Mouse (Mus musculus) limb, embryonic 13.5 days (tissue): ENCODE measurements around the gene Ptprj. TPM values are rescaled to one million over a fixed set of nuclear protein-coding genes. Genes with fewer than 3 reads are reported as not detected.
A peak's percentile ranks its signal among the peaks of the same experiment; 100 is the strongest.

Experiments
- ATAC-seq: fragments of 200-750 bp; cut with Nextera tagmentation; 2 replicates; pipeline ENCODE4 v1.8.0; 2017; ENCODE audit warnings: low read depth, moderate number of reproducible peaks, moderate TSS enrichment; ENCODE audit not compliant: low FRiP score
- H3K27ac ChIP-seq: fragments of 300-500 bp; sonication (generic); 2 replicates; pipeline ENCODE4 v1.5.1; 2015; ENCODE audit warnings: inconsistent platforms, mild to moderate bottlenecking, moderate library complexity
- H3K27me3 ChIP-seq: fragments of 300-500 bp; sonication (generic); 2 replicates; pipeline ENCODE4 v1.6.1; 2015; ENCODE audit warnings: mild to moderate bottlenecking, inconsistent platforms
- H3K36me3 ChIP-seq: fragments of 300-500 bp; sonication (generic); 2 replicates; pipeline ENCODE4 v1.6.1; 2015; ENCODE audit warnings: inconsistent platforms, mild to moderate bottlenecking, moderate library complexity
- H3K4me1 ChIP-seq: fragments of 300-500 bp; sonication (generic); 2 replicates; pipeline ENCODE4 v1.6.1; 2015; ENCODE audit warnings: inconsistent platforms
- H3K4me2 ChIP-seq: fragments of 300-500 bp; sonication (generic); replicated peaks from 2 replicates; pipeline ENCODE4 v1.6.1; 2015; ENCODE audit warnings: inconsistent platforms, mild to moderate bottlenecking, moderate library complexity
- H3K4me3 ChIP-seq: fragments of 300-500 bp; sonication (generic); 2 replicates; pipeline ENCODE4 v1.5.1; 2015; ENCODE audit warnings: moderate library complexity, mild to moderate bottlenecking, inconsistent platforms
- H3K9ac ChIP-seq: fragments of 300-500 bp; sonication (generic); 2 replicates; pipeline ENCODE4 v1.6.1; 2015; ENCODE audit warnings: mild to moderate bottlenecking, inconsistent platforms
- H3K9me3 ChIP-seq: fragments of 300-500 bp; sonication (generic); 2 replicates; pipeline ENCODE4 v1.6.1; 2016; ENCODE audit warnings: inconsistent platforms
- WGBS: fragments of 180-500 bp; shearing (Covaris S2); methylation state at CpG from one replicate; pipeline ENCODE4 v1.1.7; 2015; 5-methylcytosine and 5-hydroxymethylcytosine counted together
- polyA plus RNA-seq: library from polyadenylated mRNA; unstranded; fragments of >200 nt; fragmentation: Nextera tagmentation; extraction: Ambion mirVana; gene quantifications from 2 replicates; pipeline ENCODE4 v1.2.1, GENCODE M21; 2015

Ptprj gene
- polyA plus RNA-seq, 1 experiment from 2014 or later = 1.6 TPM

- Histone ChIP-seq H3K4me1 (peaks cover 24% of the 10 kb centered on the region), H3K4me3 (no peak overlapping the region), H3K27me3 (peaks cover 7% of the 10 kb centered on the region; the same call in 1 of the 2 replicates), H3K9ac (no peak overlapping the region), H3K36me3 (no peaks in the 10 kb centered on the region), H3K27ac (no peak overlapping the region), H3K4me2 (no peak overlapping the region), H3K9me3 (no peaks in the 10 kb centered on the region)
- no peak for ATAC-seq
- WGBS = 85% methylated on average over 8 of the region's 8 CpGs
These were observed 91.5 kb downstream of the Ptprj start for GRCm38 (mm10) chr2:90488690-90489590.

GRCm38 (mm10) chr2:90487471-90488238, 92.8 kb downstream of the Ptprj start:
- Histone ChIP-seq H3K9me3 (no peaks in the 10 kb centered on the region), H3K4me3 (no peak overlapping the region), H3K27ac (no peak overlapping the region), H3K36me3 (no peaks in the 10 kb centered on the region), H3K4me1 (peaks cover 23% of the 10 kb centered on the region), H3K27me3 (peaks cover 7% of the 10 kb centered on the region; the same call in 1 of the 2 replicates), H3K9ac (no peak overlapping the region), H3K4me2 (no peak overlapping the region)
- WGBS = 88% methylated on average over 11 of the region's 11 CpGs
- ATAC-seq = no peak

- Histone ChIP-seq H3K27me3 (peaks cover 10% of the 10 kb centered on the region; the same call in 1 of the 2 replicates), H3K4me3 (no peak overlapping the region), H3K4me2 (no peak overlapping the region), H3K27ac (no peak overlapping the region), H3K9ac (no peak overlapping the region), H3K9me3 (no peaks in the 10 kb centered on the region), H3K4me1 (peaks cover 17% of the 10 kb centered on the region), H3K36me3 (no peaks in the 10 kb centered on the region)
- ATAC-seq = no peak
- 70% methylated on average over 3 of the region's 3 CpGs for WGBS
These were observed 94.2 kb downstream of the Ptprj start for GRCm38 (mm10) chr2:90486226-90486755.

- H3K27me3 ChIP-seq = peaks cover 29% of the 10 kb centered on the region; the same call in 1 of the 2 replicates
- no peak overlapping the region for H3K9ac ChIP-seq
- no peaks in the 10 kb centered on the region for H3K36me3 ChIP-seq
- 85% methylated on average over 6 of the region's 6 CpGs for WGBS
- H3K9me3 ChIP-seq = no peaks in the 10 kb centered on the region
- H3K4me2 ChIP-seq = no peak overlapping the region
- H3K4me3 ChIP-seq = no peak overlapping the region
- ATAC-seq = no peak
- H3K27ac ChIP-seq = no peak overlapping the region
- H3K4me1 ChIP-seq = peaks cover 8% of the 10 kb centered on the region; the same call in 1 of the 2 replicates
These were observed 98.9 kb downstream of the Ptprj start for GRCm38 (mm10) chr2:90481505-90481904.

GRCm38 (mm10) chr2:90480747-90481308, 99.6 kb downstream of the Ptprj start:
- H3K9me3 ChIP-seq = no peaks in the 10 kb centered on the region
- no peak overlapping the region for H3K27ac ChIP-seq
- peaks cover 29% of the 10 kb centered on the region; the same call in 1 of the 2 replicates for H3K27me3 ChIP-seq
- no peak for ATAC-seq
- peaks cover 2% of the 10 kb centered on the region; the same call in 1 of the 2 replicates for H3K4me1 ChIP-seq
- H3K9ac ChIP-seq = no peak overlapping the region
- H3K4me2 ChIP-seq = no peak overlapping the region
- no peak overlapping the region for H3K4me3 ChIP-seq
- 67% methylated on average over 13 of the region's 13 CpGs for WGBS
- no peaks in the 10 kb centered on the region for H3K36me3 ChIP-seq

- no peaks in the 10 kb centered on the region for H3K36me3 ChIP-seq
- H3K27ac ChIP-seq = no peak overlapping the region
- no peak for ATAC-seq
- peaks cover 5% of the 10 kb centered on the region for H3K4me1 ChIP-seq
- 83% methylated on average over 7 of the region's 7 CpGs for WGBS
- peaks cover 31% of the 10 kb centered on the region; the same call in 1 of the 2 replicates for H3K27me3 ChIP-seq
- no peak overlapping the region for H3K9ac ChIP-seq
- no peak overlapping the region for H3K4me2 ChIP-seq
- no peaks in the 10 kb centered on the region for H3K9me3 ChIP-seq
- no peak overlapping the region for H3K4me3 ChIP-seq
These were observed 101.9 kb downstream of the Ptprj start for GRCm38 (mm10) chr2:90478531-90478930.

- Histone ChIP-seq H3K4me3 (no peak overlapping the region), H3K9ac (no peak overlapping the region), H3K4me1 (peaks cover 5% of the 10 kb centered on the region), H3K27ac (no peak overlapping the region), H3K4me2 (no peak overlapping the region), H3K27me3 (peaks cover 31% of the 10 kb centered on the region; the same call in 1 of the 2 replicates), H3K9me3 (no peaks in the 10 kb centered on the region), H3K36me3 (no peaks in the 10 kb centered on the region)
- WGBS = 28% methylated on average over 8 of the region's 8 CpGs
- ATAC-seq = no peak
These were observed 102.8 kb downstream of the Ptprj start for GRCm38 (mm10) chr2:90477617-90478016.

GRCm38 (mm10) chr2:90476792-90477191, 103.7 kb downstream of the Ptprj start:
- no peak overlapping the region for H3K4me2 ChIP-seq
- 65% methylated on average over 4 of the region's 5 CpGs for WGBS
- no peak overlapping the region for H3K9ac ChIP-seq
- no peaks in the 10 kb centered on the region for H3K9me3 ChIP-seq
- no peak overlapping the region for H3K27ac ChIP-seq
- ATAC-seq = no peak
- H3K4me1 ChIP-seq = peaks cover 5% of the 10 kb centered on the region
- no peaks in the 10 kb centered on the region for H3K36me3 ChIP-seq
- H3K27me3 ChIP-seq = peaks cover 29% of the 10 kb centered on the region; the same call in 1 of the 2 replicates
- no peak overlapping the region for H3K4me3 ChIP-seq

GRCm38 (mm10) chr2:90476319-90476718, 104.1 kb downstream of the Ptprj start:
- WGBS = 87% methylated on average over 11 of the region's 11 CpGs
- Histone ChIP-seq H3K9ac (no peak overlapping the region), H3K4me1 (peaks cover 5% of the 10 kb centered on the region), H3K9me3 (no peaks in the 10 kb centered on the region), H3K27ac (no peak overlapping the region), H3K36me3 (no peaks in the 10 kb centered on the region), H3K4me2 (no peak overlapping the region), H3K4me3 (no peak overlapping the region), H3K27me3 (peaks cover 28% of the 10 kb centered on the region; the same call in 1 of the 2 replicates)
- ATAC-seq = no peak

GRCm38 (mm10) chr2:90474593-90475405, 105.6 kb downstream of the Ptprj start:
- peak overlapping the region; percentile 34 for H3K4me3 ChIP-seq
- peaks cover 28% of the 10 kb centered on the region; the same call in 1 of the 2 replicates for H3K27me3 ChIP-seq
- WGBS = 4% methylated on average over 11 of the region's 11 CpGs
- no peak overlapping the region for H3K27ac ChIP-seq
- H3K36me3 ChIP-seq = no peaks in the 10 kb centered on the region
- H3K4me2 ChIP-seq = peak overlapping the region; percentile 63
- H3K9me3 ChIP-seq = no peaks in the 10 kb centered on the region
- peak; percentile 90 for ATAC-seq
- peak overlapping the region; percentile 48; the same call in 1 of the 2 replicates for H3K9ac ChIP-seq
- H3K4me1 ChIP-seq = peaks cover 5% of the 10 kb centered on the region

- Histone ChIP-seq H3K4me1 (peaks cover 5% of the 10 kb centered on the region), H3K4me3 (no peak overlapping the region), H3K9me3 (no peaks in the 10 kb centered on the region), H3K27me3 (peaks cover 13% of the 10 kb centered on the region; the same call in 1 of the 2 replicates), H3K9ac (no peak overlapping the region), H3K36me3 (no peaks in the 10 kb centered on the region), H3K27ac (no peak overlapping the region), H3K4me2 (no peak overlapping the region)
- ATAC-seq = no peak
- whole genome bisulfite sequencing = 75% methylated on average over 4 of the region's 4 CpGs
These were observed 107.7 kb downstream of the Ptprj start for GRCm38 (mm10) chr2:90472701-90473100.
